Mouse (Mus musculus) frontal cortex, postnatal 14 days (tissue): Measurements from ENCODE around the gene Ctnnbl1.

ENCODE experiments used
- DNase-seq, 2 experiments: peaks; one replicate each; pipeline ENCODE4 v3.0.0; 2022; ENCODE audit warnings: low spot score in 2 of 2

Gene Ctnnbl1

DNA sequence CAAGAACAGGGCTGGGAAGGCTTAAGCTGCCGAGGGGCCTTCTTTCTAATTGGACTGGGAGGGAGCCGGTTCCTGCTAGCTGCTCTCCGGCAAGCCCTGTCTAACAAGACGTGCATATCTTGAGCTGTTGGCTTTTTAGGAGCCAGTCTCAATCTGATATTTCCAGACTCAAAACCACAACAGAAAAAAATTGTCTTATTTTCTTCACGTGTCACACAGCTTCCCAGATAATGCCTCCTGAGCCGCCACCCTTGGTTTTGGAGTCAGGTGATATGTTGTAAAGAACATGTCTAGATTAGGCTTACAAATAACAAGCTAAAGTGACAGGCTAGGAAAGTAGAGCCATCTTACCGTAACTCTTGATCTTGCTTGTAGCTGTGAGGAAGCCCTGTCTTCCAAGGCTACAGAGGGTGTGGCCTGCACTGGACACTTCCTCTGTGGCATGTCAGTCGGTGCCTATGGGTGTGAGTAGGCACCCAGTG, 56.7 kb downstream of the Ctnnbl1 start:
- no peak for DNase-seq

DNA sequence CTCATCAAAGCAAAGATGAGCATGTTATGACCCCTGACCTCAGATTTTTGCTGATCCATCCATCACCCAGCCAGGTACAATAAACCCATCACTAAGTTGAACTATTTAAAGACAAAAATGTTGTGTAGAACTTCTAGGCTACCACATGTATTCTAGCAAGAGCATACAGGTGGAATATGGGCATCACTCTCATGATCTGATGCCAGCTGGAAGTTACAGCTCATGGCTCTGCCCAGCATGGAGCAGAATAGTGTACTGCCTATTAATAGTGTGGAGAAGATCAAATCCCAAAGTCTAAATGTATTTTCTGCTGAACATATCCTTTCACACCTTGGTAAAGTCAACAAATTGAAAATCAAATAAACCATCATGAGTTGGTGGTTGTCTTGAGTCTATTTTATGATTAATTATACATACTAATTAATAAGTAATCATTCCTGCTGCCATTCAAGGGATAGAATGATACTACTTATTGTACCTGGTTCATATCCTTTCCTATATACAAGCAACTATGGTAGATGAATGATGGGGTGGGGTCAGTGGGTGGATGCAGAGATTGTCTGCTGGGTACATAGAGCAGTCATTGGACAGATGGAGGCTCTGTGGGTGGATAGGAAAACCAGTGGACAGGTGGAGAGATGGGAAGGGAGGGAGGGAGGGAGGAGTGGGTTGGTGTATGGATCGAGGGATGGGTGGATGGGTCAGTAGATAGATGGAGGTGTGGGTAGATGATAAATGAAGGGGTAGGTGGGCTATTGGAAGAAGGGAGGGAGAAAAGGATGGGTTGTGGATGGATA, 58.6 kb downstream of the Ctnnbl1 start:
- no peak for DNase-seq

- no peak for DNase-seq
These were observed 62.3 kb downstream of the Ctnnbl1 start for GRCm38 (mm10) chr2:157799533-157799932.

DNA sequence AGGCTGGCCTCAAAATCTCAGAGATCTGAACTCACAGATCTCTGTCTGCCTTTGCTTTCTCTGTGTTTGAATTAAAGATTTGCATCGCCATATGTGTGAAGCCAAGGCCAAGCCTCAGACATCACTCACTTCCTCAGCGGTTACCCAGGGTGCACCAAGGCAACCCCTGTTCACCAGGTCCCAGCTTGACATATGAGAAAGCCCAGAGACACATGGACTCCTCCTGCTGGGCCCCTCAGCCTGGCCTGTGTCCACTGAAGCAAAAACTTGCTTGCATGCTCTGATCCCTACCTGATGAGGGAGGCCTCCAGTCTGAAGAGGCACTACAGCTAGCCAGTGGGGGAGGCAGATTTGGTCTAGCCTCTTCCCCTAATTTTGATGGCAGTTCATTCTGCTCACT, 63.1 kb downstream of the Ctnnbl1 start:
- DNase-seq: no peak

DNA sequence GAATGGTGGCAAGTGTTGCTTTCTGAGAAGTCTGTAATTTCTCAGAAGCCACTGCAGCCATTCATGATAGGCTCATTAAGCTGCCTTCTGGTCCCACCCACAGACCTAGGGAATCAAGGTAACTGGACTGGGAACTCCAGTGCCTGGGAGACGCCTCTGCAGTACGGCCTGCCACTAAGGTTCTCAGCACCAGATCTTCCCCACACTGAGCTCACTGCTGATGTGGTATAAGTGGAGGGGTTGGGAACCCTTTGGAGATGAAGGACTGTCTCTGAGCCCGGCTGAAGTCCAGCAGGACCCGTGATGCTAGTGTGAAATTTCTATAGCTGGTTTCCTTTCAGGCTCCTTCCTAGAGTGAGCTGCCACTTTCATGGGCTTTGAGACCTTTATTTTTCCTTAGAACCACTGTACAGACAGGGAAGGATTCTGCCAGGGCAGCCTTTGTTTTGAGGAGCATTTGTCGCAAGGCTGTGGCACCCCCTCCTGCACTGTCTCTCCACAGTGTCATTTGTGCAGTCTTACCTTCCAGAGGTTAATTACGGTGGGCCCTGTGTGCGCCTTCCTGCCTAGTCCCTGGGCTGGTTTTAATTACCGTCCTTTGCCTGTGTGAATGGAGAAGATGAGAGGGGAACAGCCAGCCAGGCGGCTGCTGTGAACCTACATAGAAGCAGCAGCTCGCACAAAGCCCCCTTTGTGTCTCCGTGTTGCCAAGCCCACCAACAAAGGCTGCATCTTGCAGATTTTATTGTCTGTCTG, 63.7 kb downstream of the Ctnnbl1 start:
- DNase-seq: no peak

- no peak for DNase-seq
These were observed 64.5 kb downstream of the Ctnnbl1 start for GRCm38 (mm10) chr2:157801505-157802357.

DNA sequence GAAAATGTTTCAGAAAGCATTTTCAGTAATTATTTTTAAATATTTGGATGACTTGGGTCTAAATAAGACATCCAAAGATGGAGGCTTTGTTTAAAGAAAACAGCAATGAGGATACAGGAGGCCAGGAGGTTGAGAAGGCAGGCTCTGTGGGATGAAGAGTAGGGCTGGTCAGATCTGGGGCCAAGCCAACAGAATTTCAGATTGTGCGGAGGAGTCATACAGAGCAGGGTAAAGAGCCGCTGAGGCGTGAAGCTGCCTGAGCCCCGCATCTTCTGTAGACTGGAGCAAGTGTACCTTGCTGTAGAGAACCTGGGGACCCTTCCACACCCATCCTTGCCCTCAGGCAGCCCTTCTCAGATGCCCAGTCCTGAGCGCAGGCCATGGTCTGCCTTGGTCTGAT, 65.5 kb downstream of the Ctnnbl1 start:
- no peak for DNase-seq

GRCm38 (mm10) chr2:157804388-157804787, 67.2 kb downstream of the Ctnnbl1 start:
- no peak for DNase-seq

DNA sequence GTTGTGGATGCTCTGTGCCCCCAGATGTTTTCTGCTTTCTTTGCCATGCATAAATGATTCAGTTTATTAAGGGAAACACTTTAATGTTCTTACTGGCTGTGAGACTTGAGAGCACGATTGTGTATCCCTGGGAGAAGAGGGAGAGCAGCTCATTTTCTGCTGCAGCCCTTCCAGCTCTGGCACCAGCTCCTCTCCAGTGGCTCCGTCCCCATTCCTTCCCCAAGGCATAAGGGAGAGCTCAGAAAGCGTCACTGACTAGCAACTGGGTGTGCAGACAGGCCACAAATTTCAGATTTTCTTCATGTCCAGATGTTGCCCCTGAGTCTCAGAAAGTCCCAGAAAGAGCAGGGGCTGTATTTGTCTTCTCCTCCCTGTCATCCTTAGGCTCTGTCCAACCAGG, 67.9 kb downstream of the Ctnnbl1 start:
- DNase-seq: no peak

- no peak for DNase-seq
These were observed 69.9 kb downstream of the Ctnnbl1 start for GRCm38 (mm10) chr2:157807076-157807475.

GRCm38 (mm10) chr2:157807621-157808367, 70.6 kb downstream of the Ctnnbl1 start:
- DNase-seq: no peak

- no peak for DNase-seq
These were observed 71.2 kb downstream of the Ctnnbl1 start for GRCm38 (mm10) chr2:157808368-157808923.

DNA sequence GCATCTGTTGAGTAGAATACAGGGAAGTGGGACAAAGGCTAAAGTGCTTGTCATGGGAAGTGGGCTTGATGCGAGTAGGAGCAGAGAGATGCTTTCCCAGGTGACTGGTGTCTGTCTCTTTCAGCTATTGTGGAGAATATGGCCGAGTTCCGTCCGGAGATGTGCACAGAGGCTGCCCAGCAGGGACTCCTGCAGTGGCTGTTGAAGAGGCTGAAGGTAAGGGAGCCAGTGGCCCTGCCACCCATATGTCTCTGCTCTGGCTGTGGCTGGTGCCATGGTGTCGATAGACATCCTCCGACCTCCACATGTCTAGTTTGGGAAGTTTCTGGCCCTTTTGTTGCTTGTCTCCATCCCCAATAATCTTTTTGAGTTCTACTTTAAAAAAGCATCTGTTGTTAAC, 72.1 kb downstream of the Ctnnbl1 start:
- no peak for DNase-seq

- no peak for DNase-seq
These were observed 73.5 kb downstream of the Ctnnbl1 start for GRCm38 (mm10) chr2:157810749-157811148.

DNA sequence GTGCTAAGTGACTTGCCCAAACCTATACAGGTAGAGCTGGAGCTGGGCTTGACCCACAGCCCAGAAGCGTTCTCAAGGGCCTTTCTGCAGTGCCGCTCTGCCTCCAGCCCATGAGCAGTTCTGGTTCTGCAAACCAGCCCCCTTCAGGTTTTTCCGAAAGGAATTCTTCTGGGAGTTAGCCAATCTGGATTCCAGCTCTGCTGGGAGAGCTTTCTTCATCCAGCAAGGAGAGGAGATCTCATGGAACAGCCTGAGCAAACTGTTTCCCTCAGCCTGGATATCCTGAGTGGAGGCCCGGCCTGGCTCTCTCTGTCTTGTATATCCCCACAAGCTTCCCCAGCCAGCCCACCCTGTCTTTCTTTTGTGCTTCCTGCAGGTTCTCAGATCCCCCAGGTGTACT, 75.9 kb downstream of the Ctnnbl1 start:
- no peak for DNase-seq

DNA sequence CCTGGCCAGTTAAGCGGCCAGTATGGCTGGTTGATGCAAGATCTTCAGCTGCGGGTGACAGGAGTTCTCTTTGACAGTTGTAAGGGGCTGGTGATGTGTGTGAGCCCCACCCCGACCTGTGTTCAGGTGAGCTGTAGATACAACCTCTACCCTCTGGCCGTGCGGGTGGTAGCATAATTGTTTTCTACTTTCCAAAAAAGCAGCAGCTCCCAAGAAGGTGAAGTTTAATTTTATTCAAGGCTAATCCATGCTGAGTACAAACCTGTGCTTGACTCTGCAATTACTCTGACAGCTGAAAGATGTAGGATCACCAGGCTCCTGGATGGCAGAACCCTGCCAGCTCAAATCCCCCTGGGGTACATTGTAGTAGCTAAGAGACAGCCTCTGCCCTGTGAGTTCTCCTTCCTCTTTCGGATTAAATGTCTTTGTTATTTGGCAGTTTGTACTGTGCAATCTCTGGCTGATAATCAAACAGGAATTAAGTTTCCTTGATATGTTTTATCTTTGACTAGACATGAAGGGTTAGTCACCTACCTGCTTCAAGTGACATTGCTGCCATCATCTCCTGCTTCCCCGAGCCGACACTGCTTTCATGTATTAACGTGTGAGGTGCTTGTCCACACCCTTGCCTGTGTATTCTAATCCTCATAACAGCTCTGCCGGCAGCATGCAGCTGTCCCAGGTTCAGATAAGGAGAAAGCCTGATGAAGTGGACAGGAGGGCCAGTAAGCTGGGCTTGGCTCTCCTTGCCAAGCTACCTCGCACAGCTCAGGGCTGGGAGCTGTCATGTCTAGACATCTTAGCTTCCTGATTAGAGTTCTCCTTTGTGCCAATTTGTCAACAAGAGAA, 77.1 kb downstream of the Ctnnbl1 start:
- no peak for DNase-seq

DNA sequence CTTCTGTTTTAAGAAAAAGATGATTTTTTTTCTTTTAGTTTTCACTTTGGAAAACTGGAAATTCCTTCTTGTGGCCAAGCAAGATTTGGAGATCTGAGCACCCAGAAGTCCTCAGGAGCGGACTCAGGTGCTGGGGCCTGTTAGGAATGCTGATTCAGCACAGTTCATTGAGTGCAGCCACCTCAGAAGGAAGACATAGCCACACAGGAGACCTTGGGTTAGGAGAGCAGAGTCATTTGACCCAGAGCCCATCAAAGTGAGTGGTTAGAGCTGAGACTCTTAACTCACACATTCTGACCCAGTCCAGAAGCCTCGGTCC, 77.7 kb downstream of the Ctnnbl1 start:
- no peak for DNase-seq

DNA sequence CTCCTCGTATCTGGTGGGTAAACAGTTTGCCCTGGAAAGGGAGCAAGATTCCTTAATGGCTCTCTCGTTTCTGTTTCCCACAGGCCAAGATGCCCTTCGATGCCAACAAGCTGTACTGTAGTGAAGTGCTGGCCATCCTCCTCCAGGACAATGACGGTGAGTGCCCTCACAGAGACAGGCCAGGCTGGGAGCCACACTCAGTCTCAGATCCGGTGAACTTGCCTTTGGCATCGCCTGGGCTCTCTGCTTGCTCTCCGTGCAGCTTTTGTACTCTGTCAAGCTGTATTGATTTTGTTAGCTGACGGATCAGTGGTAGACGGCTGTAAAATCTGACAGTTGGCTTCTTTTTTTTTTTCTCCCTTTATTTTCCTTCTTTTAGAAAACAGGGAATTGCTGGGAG, 80.5 kb downstream of the Ctnnbl1 start:
- DNase-seq: peak in 1 of 2 experiments; percentile 2

DNA sequence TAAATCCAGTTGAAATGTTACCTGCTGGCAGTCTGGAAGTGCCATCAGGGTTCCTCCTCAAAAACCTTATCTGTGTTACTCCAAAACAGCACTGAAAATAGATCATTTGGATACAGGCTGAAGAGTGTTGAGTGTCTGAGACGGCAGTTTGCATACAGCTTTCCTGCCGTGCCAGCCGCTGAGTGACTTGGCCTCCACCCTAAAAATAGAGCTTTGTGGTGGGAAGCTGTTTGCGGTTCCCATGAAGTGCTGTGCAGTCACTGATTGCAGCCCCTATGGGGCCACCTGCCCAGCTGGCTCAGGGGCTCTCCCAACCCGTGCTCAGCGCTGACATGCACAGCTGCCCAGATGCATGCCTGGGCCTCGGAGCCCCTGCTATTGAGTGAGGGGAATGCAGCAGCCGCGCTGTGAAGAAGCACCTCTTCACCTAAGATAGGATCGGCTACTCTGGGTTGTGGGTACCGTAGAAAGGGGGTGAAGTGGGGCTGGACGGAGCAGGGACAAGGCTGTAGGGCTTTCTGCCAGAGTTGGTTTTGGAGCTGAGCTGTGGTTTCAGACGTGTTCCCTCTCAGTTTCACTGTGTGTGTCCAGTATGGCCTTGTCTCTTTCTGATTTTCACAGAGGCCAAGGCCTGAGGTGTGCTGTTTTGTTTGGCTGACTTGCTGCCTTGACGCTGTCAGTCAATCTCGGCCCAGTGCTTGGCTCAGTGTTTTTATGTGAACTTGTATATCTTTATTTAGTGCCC, 81.5 kb downstream of the Ctnnbl1 start:
- DNase-seq: peak in 1 of 2 experiments; percentile 23

DNA sequence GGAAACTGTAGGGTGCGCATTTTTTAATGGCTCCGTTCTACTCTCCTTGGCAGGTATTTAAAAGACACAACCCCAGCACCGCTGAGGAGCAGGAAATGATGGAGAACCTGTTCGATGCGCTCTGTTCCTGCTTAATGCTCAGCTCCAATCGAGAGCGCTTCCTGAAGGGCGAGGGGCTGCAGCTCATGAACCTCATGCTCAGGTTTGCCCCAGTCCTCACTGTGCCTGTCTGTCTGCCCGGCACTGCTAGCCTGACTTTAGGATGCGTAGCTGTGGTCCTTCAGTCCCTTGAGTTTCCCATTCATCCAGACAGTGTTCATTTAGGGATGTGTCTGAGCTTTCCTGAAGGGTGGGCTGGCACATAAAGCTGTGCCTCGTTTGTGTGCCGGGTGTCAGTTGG, 82.2 kb downstream of the Ctnnbl1 start:
- peak in 1 of 2 experiments; percentile 3 for DNase-seq
